In genomic region chr12:100393532-100393931, GRCm38 (mm10) we compare ENCODE assay signal across 29 mouse cellular contexts.
DNase-seq lines count a peak whose midpoint lies in the region; ATAC-seq and TF ChIP-seq lines count a peak whose summit lies in the region.
"Had no signal": no experiment of that assay in that cellular context is flagged by ENCODE, and none has a peak within 500 bp of the region (broad histone marks: within the 10 kb centered on the region; RNA-seq: fewer than 3 reads in every experiment).

No protein-coding gene starts in this region.

- H3K4me1 ChIP-seq in G1E (ENCODE audit: insufficient read depth, low read depth, low read length), result peaks cover 51% of the 10 kb centered on the region
- peaks cover 20% of the 10 kb centered on the region for H3K4me1 ChIP-seq in forebrain, embryonic 10.5 days
- H3K4me1 ChIP-seq: heart, embryonic 10.5 days; heart, embryonic 13.5 days had no signal

- intact Hi-C loops in gastrocnemius, adult 2 months (cut with DNase I), result no loop called here
- intact Hi-C loops in gastrocnemius, postnatal 14 days (cut with DNase I; ENCODE audit: low total_unique reads), result no loop called here
- intact Hi-C loops in left cerebral cortex, adult 2 months (cut with DNase I), result no loop called here

- no peaks in the 10 kb centered on the region for H3K27me3 ChIP-seq in G1E (ENCODE audit: insufficient read depth, low read length)
- H3K27me3 ChIP-seq in forebrain, embryonic 10.5 days (ENCODE audit: poor library complexity, severe bottlenecking), result no peaks in the 10 kb centered on the region
- H3K27me3 ChIP-seq: embryonic facial prominence, embryonic 13.5 days; forebrain, embryonic 13.5 days; heart, embryonic 13.5 days; Patski had no signal

- peaks cover 7% of the 10 kb centered on the region for H3K36me3 ChIP-seq in G1E (replicated peaks)
- H3K36me3 ChIP-seq in forebrain, embryonic 10.5 days (replicated peaks), result peaks cover 45% of the 10 kb centered on the region

- no peak for TF ChIP-seq CTCF in gastrocnemius, adult 2 months (IDR thresholded peaks at IDR 0.05)
- TF ChIP-seq CTCF in left cerebral cortex, adult 2 months (IDR thresholded peaks at IDR 0.05), result no peak
- no peak for TF ChIP-seq CTCF in G1E (IDR thresholded peaks at IDR 0.05; ENCODE audit: low read depth, low read length)

- no peak overlapping the region for H3K4me3 ChIP-seq in gastrocnemius, adult 2 months
- no peak overlapping the region for H3K4me3 ChIP-seq in left cerebral cortex, adult 2 months
- no peak overlapping the region for H3K4me3 ChIP-seq in G1E (ENCODE audit: low read depth, low read length)
- H3K4me3 ChIP-seq in forebrain, embryonic 10.5 days, result no peak overlapping the region
- H3K4me3 ChIP-seq: embryonic facial prominence, embryonic 10.5 days; embryonic facial prominence, embryonic 13.5 days; erythroblast, embryonic 14.5 days; forebrain, embryonic 13.5 days; heart, adult 2 months; heart, embryonic 10.5 days; heart, embryonic 13.5 days had no signal

- peak; percentile 78 for ATAC-seq in G1E (ENCODE audit: extremely low read depth, insufficient number of reproducible peaks, low FRiP score, poor library complexity, severe bottlenecking)
- ATAC-seq: forebrain, embryonic 13.5 days; forebrain, embryonic 16.5 days; hindbrain, postnatal 0 days; inflammation-experienced regulatory T-cells, adult 6 months; Patski had no signal

- peak overlapping the region; percentile 91 for H3K27ac ChIP-seq in gastrocnemius, adult 2 months
- H3K27ac ChIP-seq in left cerebral cortex, adult 2 months, result peak overlapping the region; percentile 81; the same call in 1 of the 2 replicates
- no peak overlapping the region for H3K27ac ChIP-seq in forebrain, embryonic 10.5 days
- H3K27ac ChIP-seq: embryonic facial prominence, embryonic 10.5 days; embryonic facial prominence, embryonic 13.5 days; forebrain, embryonic 13.5 days; heart, adult 2 months; heart, embryonic 10.5 days; heart, embryonic 13.5 days; hindbrain, embryonic 14.5 days; hindbrain, postnatal 0 days had no signal

- 89% methylated on average over 3 of the region's 3 CpGs for WGBS in forebrain, embryonic 10.5 days

- DNase-seq in gastrocnemius, adult 2 months, result no peak
- DNase-seq in gastrocnemius, postnatal 14 days, result no peak
- no peak for DNase-seq in left cerebral cortex, adult 2 months (ENCODE audit: extremely low spot score in 1 of 2, low spot score in 2 of 2)
- no peak for DNase-seq in left cerebral cortex, adult 9 months (ENCODE audit: low spot score in 2 of 2)
- peak; percentile 76 for DNase-seq in G1E (ENCODE audit: low spot score)
- peak; percentile 4 for DNase-seq in c-Kit-positive CD71-positive TER-119-positive erythroid progenitor cells, embryonic 14.5 days (ENCODE audit: low spot score)
- DNase-seq in forebrain, embryonic 10.5 days (ENCODE audit: extremely low spot score, low spot score), result no peak
- DNase-seq in testis, postnatal 14 days (ENCODE audit: low spot score), result no peak
- DNase-seq: adrenal gland, postnatal 14 days; cerebellum, adult 11 months; cerebellum, adult 2 months; cerebellum, adult 9-11 months; cerebellum, postnatal 25 days; embryo, embryonic 11 days; gastrocnemius, postnatal 36 days; heart, adult 2 months; heart, postnatal 14 days; heart, postnatal 4 days had no signal

- H3K9me3 ChIP-seq in G1E (replicated peaks), result no peaks in the 10 kb centered on the region
- no peaks in the 10 kb centered on the region for H3K9me3 ChIP-seq in forebrain, embryonic 10.5 days
- H3K9me3 ChIP-seq: embryonic facial prominence, embryonic 10.5 days; embryonic facial prominence, embryonic 13.5 days; forebrain, embryonic 13.5 days; heart, embryonic 10.5 days; heart, embryonic 13.5 days had no signal

Comparison
In these comparisons a context has a peak if more than half of its experiments do, and no peak if none do; other contexts are left out.
1. DNase-seq: peak in G1E (single experiment) and c-Kit-positive CD71-positive TER-119-positive erythroid progenitor cells, embryonic 14.5 days (single experiment); none in gastrocnemius, adult 2 months (single experiment), gastrocnemius, postnatal 14 days (single experiment), left cerebral cortex, adult 2 months (0 of 2), left cerebral cortex, adult 9 months (0 of 2), forebrain, embryonic 10.5 days (single experiment) and testis, postnatal 14 days (single experiment).